Mouse (Mus musculus): ENCODE data around the gene Mecp2. TPM values are rescaled to one million over a fixed set of nuclear protein-coding genes. Genes with fewer than 3 reads are reported as not detected.

The Mecp2 gene
- polyA plus RNA-seq, 1 experiment from 2014 or later, result 10.5 TPM

- Histone ChIP-seq H3K36me3 (ENCODE audit: control insufficient read depth, insufficient read depth, low read length) (no peaks in the 10 kb centered on the region), H3K4me1 (replicated peaks; ENCODE audit: control insufficient read depth, insufficient read depth, low read length) (no peaks in the 10 kb centered on the region), H3K4me2 (ENCODE audit: low read length) (no peak overlapping the region), H3K9ac (ENCODE audit: low read length) (no peak overlapping the region), H3K4me3 (ENCODE audit: low read depth, low read length) (no peak overlapping the region), H3K9me3 (ENCODE audit: control insufficient read depth, low read length) (no peaks in the 10 kb centered on the region), H3K27ac (ENCODE audit: low read depth) (no peak overlapping the region), H3K27me3 (replicated peaks; ENCODE audit: control insufficient read depth, insufficient read depth, low read length) (no peaks in the 10 kb centered on the region)
- WGBS, result 81% methylated on average over 3 of the region's 3 CpGs
- no peak for ATAC-seq (replicated peaks; ENCODE audit: low FRiP score, low TSS enrichment, low read depth)
- DNase-seq (ENCODE audit: low spot score), result no peak
These were observed 134.1 kb downstream of the Mecp2 start for GRCm38 (mm10) chrX:74001024-74001423.

GRCm38 (mm10) chrX:73998911-73999869, 136.0 kb downstream of the Mecp2 start:
- Histone ChIP-seq H3K4me2 (ENCODE audit: low read length) (no peak overlapping the region), H3K36me3 (ENCODE audit: control insufficient read depth, insufficient read depth, low read length) (no peaks in the 10 kb centered on the region), H3K9me3 (ENCODE audit: control insufficient read depth, low read length) (no peaks in the 10 kb centered on the region), H3K27me3 (replicated peaks; ENCODE audit: control insufficient read depth, insufficient read depth, low read length) (no peaks in the 10 kb centered on the region), H3K9ac (ENCODE audit: low read length) (no peak overlapping the region), H3K4me3 (ENCODE audit: low read depth, low read length) (no peak overlapping the region), H3K27ac (ENCODE audit: low read depth) (no peak overlapping the region), H3K4me1 (replicated peaks; ENCODE audit: control insufficient read depth, insufficient read depth, low read length) (no peaks in the 10 kb centered on the region)
- ATAC-seq (replicated peaks; ENCODE audit: low FRiP score, low TSS enrichment, low read depth), result no peak
- WGBS, result 30% methylated on average over 8 of the region's 8 CpGs
- DNase-seq (ENCODE audit: low spot score), result no peak

GRCm38 (mm10) chrX:73977783-73978182, 157.4 kb downstream of the Mecp2 start:
- 29% methylated on average over 1 of the region's 1 CpGs for WGBS
- Histone ChIP-seq H3K4me1 (replicated peaks; ENCODE audit: control insufficient read depth, insufficient read depth, low read length) (no peaks in the 10 kb centered on the region), H3K36me3 (ENCODE audit: control insufficient read depth, insufficient read depth, low read length) (no peaks in the 10 kb centered on the region)

More at GRCm38 (mm10) chrX:73977783-73978182, 157.4 kb downstream of the Mecp2 start:
- no peaks in the 10 kb centered on the region for H3K9me3 ChIP-seq (ENCODE audit: control insufficient read depth, low read length)
- no peak overlapping the region for H3K4me2 ChIP-seq (ENCODE audit: low read length)
- no peak for DNase-seq (ENCODE audit: low spot score)
- no peaks in the 10 kb centered on the region for H3K27me3 ChIP-seq (replicated peaks; ENCODE audit: control insufficient read depth, insufficient read depth, low read length)
- no peak overlapping the region for H3K27ac ChIP-seq (ENCODE audit: low read depth)
- no peak for ATAC-seq (replicated peaks; ENCODE audit: low FRiP score, low TSS enrichment, low read depth)
- H3K4me3 ChIP-seq (ENCODE audit: low read depth, low read length), result no peak overlapping the region
- no peak overlapping the region for H3K9ac ChIP-seq (ENCODE audit: low read length)

MicroRNA genes within 50 kb of the gene (microRNA counts, 519-probe panel; counts per million panel counts)
- not detected for microRNA mmu-miR-718

Small RNA genes lying within 50 kb of the gene (microRNA-seq; reads per million reads assigned to microRNA genes)
- gene Mir5132, result 2.0 reads per million, percentile 21 among the genes with 10 or more reads in this experiment
- gene Mir718, result not detected

Other genes with a start within 250 kb of the Mecp2 start
- 0.12 TPM in 1 of 2 replicates, not detected in the other for gene Avpr2, start 243.3 kb downstream of the Mecp2 start, polyA plus RNA-seq (2014; fragmentation: Nextera tagmentation; extraction: Ambion mirVana)
- 15.1 and 18.0 TPM in 2 replicates for gene L1cam, start 239.3 kb downstream of the Mecp2 start, polyA plus RNA-seq (2014; fragmentation: Nextera tagmentation; extraction: Ambion mirVana)
- 4.1 and 4.3 TPM in 2 replicates for gene Arhgap4, start 213.5 kb downstream of the Mecp2 start, polyA plus RNA-seq (2014; fragmentation: Nextera tagmentation; extraction: Ambion mirVana)
- gene Naa10, start 213.4 kb downstream of the Mecp2 start, polyA plus RNA-seq (2014; fragmentation: Nextera tagmentation; extraction: Ambion mirVana), result 155 and 169 TPM in 2 replicates
- gene Renbp, start 204.5 kb downstream of the Mecp2 start, polyA plus RNA-seq (2014; fragmentation: Nextera tagmentation; extraction: Ambion mirVana), result 59.3 and 63.8 TPM in 2 replicates
- 66.5 and 74.8 TPM in 2 replicates for gene Hcfc1, start 169.0 kb downstream of the Mecp2 start, polyA plus RNA-seq (2014; fragmentation: Nextera tagmentation; extraction: Ambion mirVana)
- 50.8 and 55.8 TPM in 2 replicates for gene Irak1, start 111.4 kb downstream of the Mecp2 start, polyA plus RNA-seq (2014; fragmentation: Nextera tagmentation; extraction: Ambion mirVana)
- gene Opn1mw, start 7.9 kb downstream of the Mecp2 start, polyA plus RNA-seq (2014; fragmentation: Nextera tagmentation; extraction: Ambion mirVana), result not detected in 2 replicates
- not detected in 2 replicates for gene Tex28, start 32.5 kb upstream of the Mecp2 start, polyA plus RNA-seq (2014; fragmentation: Nextera tagmentation; extraction: Ambion mirVana)
- 0.07 and 0.09 TPM in 2 replicates for gene Tktl1, start 41.9 kb upstream of the Mecp2 start, polyA plus RNA-seq (2014; fragmentation: Nextera tagmentation; extraction: Ambion mirVana)
- gene Flna, start 114.5 kb upstream of the Mecp2 start, polyA plus RNA-seq (2014; fragmentation: Nextera tagmentation; extraction: Ambion mirVana), result 495 and 548 TPM in 2 replicates
- 30.4 and 30.7 TPM in 2 replicates for gene Emd, start 119.3 kb upstream of the Mecp2 start, polyA plus RNA-seq (2014; fragmentation: Nextera tagmentation; extraction: Ambion mirVana)
- 990 and 1,020 TPM in 2 replicates for gene Rpl10, start 135.4 kb upstream of the Mecp2 start, polyA plus RNA-seq (2014; fragmentation: Nextera tagmentation; extraction: Ambion mirVana)
- 60.6 and 67.6 TPM in 2 replicates for gene Taz, start 146.5 kb upstream of the Mecp2 start, polyA plus RNA-seq (2014; fragmentation: Nextera tagmentation; extraction: Ambion mirVana)
- 10.1 and 10.6 TPM in 2 replicates for gene Dnase1l1, start 147.0 kb upstream of the Mecp2 start, polyA plus RNA-seq (2014; fragmentation: Nextera tagmentation; extraction: Ambion mirVana)
- 103 and 107 TPM in 2 replicates for gene Atp6ap1, start 161.7 kb upstream of the Mecp2 start, polyA plus RNA-seq (2014; fragmentation: Nextera tagmentation; extraction: Ambion mirVana)
- gene Gdi1, start 169.6 kb upstream of the Mecp2 start, polyA plus RNA-seq (2014; fragmentation: Nextera tagmentation; extraction: Ambion mirVana), result 165 and 194 TPM in 2 replicates
- 50.4 and 55.0 TPM in 2 replicates for gene Fam50a, start 177.7 kb upstream of the Mecp2 start, polyA plus RNA-seq (2014; fragmentation: Nextera tagmentation; extraction: Ambion mirVana)
- gene Plxna3, start 193.7 kb upstream of the Mecp2 start, polyA plus RNA-seq (2014; fragmentation: Nextera tagmentation; extraction: Ambion mirVana), result 11.9 and 13.1 TPM in 2 replicates
- gene Lage3, start 218.3 kb upstream of the Mecp2 start, polyA plus RNA-seq (2014; fragmentation: Nextera tagmentation; extraction: Ambion mirVana), result 99.2 and 108 TPM in 2 replicates
- 74.7 and 79.1 TPM in 2 replicates for gene Ubl4a, start 237.9 kb upstream of the Mecp2 start, polyA plus RNA-seq (2014; fragmentation: Nextera tagmentation; extraction: Ambion mirVana)
- gene Slc10a3, start 238.0 kb upstream of the Mecp2 start, polyA plus RNA-seq (2014; fragmentation: Nextera tagmentation; extraction: Ambion mirVana), result 16.8 and 18.7 TPM in 2 replicates